Mouse (Mus musculus): ENCODE measurements at regions not wholly inside any gene's neighbourhood (a gene's known extent, or its start where the extent isn't known, plus 50 kb on each side); places are given as distances from the start of the nearest gene placed in this dataset.
A peak's percentile ranks its signal among the peaks of the same experiment; 100 is the strongest.
"Not testable (repeated sequence)": the region's sequence is repeated elsewhere in the genome, so short reads cannot be mapped to it uniquely, and the experiment has no call there.

- no peak for DNase-seq (ENCODE audit: extremely low spot score)
Measured at GRCm38 (mm10) chr15:16909396-16909795, 180.8 kb downstream of the Cdh9 start.

- not testable (repeated sequence) for DNase-seq (ENCODE audit: extremely low spot score)
Measured at GRCm38 (mm10) chr15:16909941-16910340, 181.4 kb downstream of the Cdh9 start.

- no peak for DNase-seq (ENCODE audit: extremely low spot score)
Measured at GRCm38 (mm10) chr15:16914966-16915569, 186.5 kb downstream of the Cdh9 start.

GRCm38 (mm10) chr15:16923246-16923645 lies 194.7 kb downstream of the Cdh9 start:
- no peak for DNase-seq (ENCODE audit: extremely low spot score)

GRCm38 (mm10) chr15:16933137-16933677 lies 204.7 kb downstream of the Cdh9 start:
- DNase-seq (ENCODE audit: extremely low spot score), result no peak

GRCm38 (mm10) chr15:16934438-16934837 lies 205.9 kb downstream of the Cdh9 start:
- no peak for DNase-seq (ENCODE audit: extremely low spot score)

- not testable (repeated sequence) for DNase-seq (ENCODE audit: extremely low spot score)
Measured at GRCm38 (mm10) chr15:16975821-16976220, 247.3 kb downstream of the Cdh9 start.

GRCm38 (mm10) chr15:16990848-16991247 lies 262.3 kb downstream of the Cdh9 start:
- DNase-seq (ENCODE audit: extremely low spot score), result no peak

GRCm38 (mm10) chr15:16995667-16996066 lies 267.1 kb downstream of the Cdh9 start:
- no peak for DNase-seq (ENCODE audit: extremely low spot score)

- no peak for DNase-seq (ENCODE audit: extremely low spot score)
Measured at GRCm38 (mm10) chr15:17006139-17006538, 277.6 kb downstream of the Cdh9 start.

- no peak for DNase-seq (ENCODE audit: extremely low spot score)
Measured at GRCm38 (mm10) chr15:17007811-17008210, 279.3 kb downstream of the Cdh9 start.

- DNase-seq (ENCODE audit: extremely low spot score), result peak; percentile 4
Measured at GRCm38 (mm10) chr15:17048867-17049628, 320.5 kb downstream of the Cdh9 start.

GRCm38 (mm10) chr15:17069772-17070171 lies 341.2 kb downstream of the Cdh9 start:
- no peak for DNase-seq (ENCODE audit: extremely low spot score)

GRCm38 (mm10) chr15:17084030-17084429 lies 355.5 kb downstream of the Cdh9 start:
- DNase-seq (ENCODE audit: extremely low spot score), result no peak

GRCm38 (mm10) chr15:17088644-17089228 lies 360.2 kb downstream of the Cdh9 start:
- no peak for DNase-seq (ENCODE audit: extremely low spot score)

- peak; percentile 45 for DNase-seq (ENCODE audit: extremely low spot score)
Measured at GRCm38 (mm10) chr15:17098927-17099326, 370.4 kb downstream of the Cdh9 start.

- DNase-seq (ENCODE audit: extremely low spot score), result no peak
Measured at GRCm38 (mm10) chr15:17101182-17101581, 372.6 kb downstream of the Cdh9 start.

- no peak for DNase-seq (ENCODE audit: extremely low spot score)
Measured at GRCm38 (mm10) chr15:17135721-17136120, 407.2 kb downstream of the Cdh9 start.

GRCm38 (mm10) chr15:17180164-17180563 lies 451.6 kb downstream of the Cdh9 start:
- no peak for DNase-seq (ENCODE audit: extremely low spot score)

GRCm38 (mm10) chr15:17181358-17182022 lies 452.9 kb downstream of the Cdh9 start:
- DNase-seq (ENCODE audit: extremely low spot score), result no peak

- peak; percentile 24 for DNase-seq (ENCODE audit: extremely low spot score)
Measured at GRCm38 (mm10) chr15:17195439-17195838, 466.9 kb downstream of the Cdh9 start.

- no peak for DNase-seq (ENCODE audit: extremely low spot score)
Measured at GRCm38 (mm10) chr15:17204739-17205138, 476.2 kb downstream of the Cdh9 start.
